Mouse (Mus musculus) embryo, embryonic 11.5 days (tissue): Measurements from ENCODE around the gene Tada2a.

Experiments used
- DNase-seq: peaks from one replicate; pipeline ENCODE4 v3.0.0-alpha.2; 2012; ENCODE audit warnings: low read depth, low spot score

The Tada2a gene

DNA sequence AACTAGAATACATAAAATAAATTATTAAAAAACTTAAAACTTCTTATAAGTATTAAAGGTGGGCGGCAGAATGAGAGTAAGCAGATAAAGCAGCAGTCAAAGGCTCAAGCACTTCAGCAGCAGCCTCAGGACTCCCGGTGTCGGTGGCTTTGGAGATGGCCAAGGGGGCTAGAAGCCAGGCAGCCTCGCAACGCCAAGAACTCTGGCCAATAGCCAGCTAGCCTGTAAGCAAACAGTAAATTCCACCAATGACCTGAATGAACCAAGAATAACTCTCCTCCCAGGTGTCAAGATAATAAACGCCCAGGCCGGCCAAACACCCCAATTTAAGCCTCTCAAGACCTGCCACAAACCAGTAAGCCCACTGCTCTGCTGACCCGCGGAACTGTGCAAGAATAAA, 13.8 kb downstream of the Tada2a start:
- DNase-seq: no peak

DNA sequence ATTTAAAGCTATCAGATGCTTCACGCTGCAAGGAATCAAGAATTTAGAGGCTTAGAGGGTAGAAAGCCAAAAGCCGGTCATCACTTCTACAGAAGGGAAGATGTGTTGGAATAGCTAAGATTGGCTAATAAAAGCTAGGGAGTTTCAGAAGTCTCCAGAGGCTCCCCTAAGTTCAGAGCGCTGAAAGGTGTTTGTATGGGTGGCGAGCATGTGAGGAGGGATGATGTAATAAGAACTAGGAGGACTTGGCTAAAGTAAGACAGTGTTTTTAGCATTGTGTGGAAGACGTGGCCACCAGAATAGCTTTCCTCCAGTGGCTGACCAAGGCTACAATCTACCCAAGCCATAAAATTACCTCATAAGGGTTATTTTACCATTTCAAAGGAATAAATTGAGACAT, 15.8 kb downstream of the Tada2a start:
- DNase-seq: no peak

DNA sequence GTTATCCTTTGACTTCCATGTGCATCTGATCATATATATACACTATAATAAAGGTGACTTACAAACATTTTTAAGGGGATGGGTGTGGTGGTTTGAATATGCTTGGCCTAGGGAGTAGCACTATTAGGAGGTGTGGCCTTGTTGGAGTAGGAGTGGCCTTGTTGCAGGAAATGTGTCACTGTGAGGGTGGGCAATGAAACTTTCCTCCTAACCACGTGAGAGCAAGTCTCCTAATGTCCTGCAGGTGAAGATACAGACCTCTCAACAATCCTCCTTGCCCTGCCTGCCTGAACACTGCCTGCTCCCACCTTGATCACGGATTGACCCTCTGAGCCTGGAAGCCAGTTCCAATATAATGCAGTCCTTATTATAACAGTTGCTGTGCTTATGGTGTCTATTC, 22.3 kb downstream of the Tada2a start:
- no peak for DNase-seq

DNA sequence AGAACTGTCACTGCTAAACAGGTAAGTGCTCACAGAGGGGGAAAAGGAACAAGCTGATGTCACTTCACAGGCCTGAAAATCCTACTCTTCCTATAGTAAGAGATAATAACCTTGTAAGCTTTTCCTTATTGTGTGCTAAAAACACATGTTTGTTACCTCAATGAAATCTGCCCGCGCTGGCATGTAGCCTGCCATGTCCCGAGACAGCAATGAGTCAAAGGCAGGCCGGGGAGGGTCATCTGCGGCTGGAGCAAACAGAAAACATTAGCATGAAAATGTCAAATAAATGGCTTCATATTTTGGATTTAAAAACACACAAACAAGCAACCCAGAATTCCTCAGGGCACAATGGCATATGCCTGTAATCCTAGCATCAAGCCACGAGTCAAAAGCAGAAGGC, 25.4 kb downstream of the Tada2a start:
- no peak for DNase-seq

DNA sequence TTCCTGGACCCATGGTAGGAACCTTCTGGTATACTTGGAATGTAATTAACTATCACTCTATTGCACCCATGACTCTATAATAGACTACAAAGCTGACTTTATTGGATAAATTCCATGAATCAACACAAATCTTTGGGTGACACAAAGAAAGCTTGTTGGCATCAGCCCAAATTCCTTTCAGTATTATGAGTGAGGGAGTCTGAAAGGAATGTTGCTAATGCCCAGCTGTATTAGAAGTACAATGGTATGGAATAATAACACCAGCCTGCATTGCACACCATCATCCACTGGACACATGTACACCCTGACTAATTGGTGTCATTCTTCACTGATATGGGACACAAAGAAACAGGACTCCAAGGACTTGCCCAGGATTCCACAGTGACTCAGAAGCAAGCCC, 28.2 kb downstream of the Tada2a start:
- no peak for DNase-seq

DNA sequence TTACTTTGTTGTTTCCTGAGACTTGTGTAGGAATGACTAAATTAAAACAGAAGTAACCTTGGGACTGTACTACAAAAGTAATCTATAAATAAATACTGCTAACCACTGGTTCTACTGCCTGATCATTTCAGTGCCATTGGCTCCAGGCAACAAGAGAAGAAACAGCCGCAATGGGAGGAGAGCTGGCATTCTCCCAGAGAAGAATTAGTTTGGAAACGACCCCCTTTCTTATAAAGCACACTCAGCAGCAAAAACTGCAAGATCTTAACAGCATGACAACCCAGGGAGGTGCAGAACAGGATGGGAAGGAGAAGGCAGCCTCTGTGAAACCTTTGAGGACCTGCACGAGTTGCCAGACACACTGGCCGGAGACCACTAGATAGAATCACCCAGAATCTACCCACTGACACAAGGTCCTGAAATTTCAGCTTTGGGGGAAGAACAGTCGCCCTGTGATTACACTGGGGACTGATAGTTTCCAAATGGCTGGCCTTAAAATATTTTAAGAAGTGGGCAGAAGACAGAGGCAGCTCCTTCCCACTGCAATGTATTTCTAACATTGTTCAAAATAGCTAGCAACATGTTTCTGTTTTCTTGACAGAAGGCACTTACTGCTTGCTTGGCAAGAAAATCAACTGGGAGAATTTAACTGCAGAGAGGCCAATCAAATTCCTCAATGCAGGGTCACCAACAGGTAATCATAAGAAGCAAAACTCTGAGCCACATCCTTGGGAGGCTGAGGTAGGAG, 32.0 kb downstream of the Tada2a start:
- no peak for DNase-seq

DNA sequence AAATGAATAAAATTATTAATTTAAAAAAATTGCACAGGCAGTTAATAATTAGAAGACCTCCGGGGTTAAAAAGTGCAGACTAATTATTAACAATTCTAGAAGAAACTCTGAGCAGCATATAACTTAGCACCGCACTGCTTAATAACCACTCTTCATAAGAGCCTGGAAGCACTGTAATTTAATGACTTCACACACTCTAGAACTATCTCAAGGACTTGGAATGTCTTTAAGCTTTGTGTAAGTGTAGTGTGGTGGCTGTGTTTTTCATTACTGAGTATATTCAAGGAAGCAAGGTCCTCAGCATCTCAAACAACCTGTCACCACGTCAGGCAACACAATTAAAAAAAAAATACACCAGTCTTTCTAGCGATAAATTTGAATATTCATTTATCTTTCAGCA, 34.3 kb downstream of the Tada2a start:
- no peak for DNase-seq

DNA sequence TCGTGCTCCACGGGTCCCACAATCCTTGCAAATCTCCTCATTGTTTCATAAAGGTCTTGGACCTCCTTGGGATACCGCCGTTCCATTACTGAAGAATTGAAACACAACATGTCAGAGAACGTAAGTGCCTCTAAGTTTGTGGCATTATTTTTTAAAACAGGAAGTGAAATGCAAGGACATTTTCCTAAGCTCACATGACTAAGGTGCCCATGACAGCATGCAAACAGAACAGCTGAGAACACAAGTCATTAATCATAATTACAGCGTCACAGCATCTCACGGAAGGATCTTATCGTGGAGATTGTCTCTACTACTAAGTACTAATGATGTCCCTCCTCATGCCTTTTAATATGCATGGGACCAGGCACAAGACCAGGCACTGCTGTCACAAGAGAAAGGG, 38.8 kb downstream of the Tada2a start:
- no peak for DNase-seq

DNA sequence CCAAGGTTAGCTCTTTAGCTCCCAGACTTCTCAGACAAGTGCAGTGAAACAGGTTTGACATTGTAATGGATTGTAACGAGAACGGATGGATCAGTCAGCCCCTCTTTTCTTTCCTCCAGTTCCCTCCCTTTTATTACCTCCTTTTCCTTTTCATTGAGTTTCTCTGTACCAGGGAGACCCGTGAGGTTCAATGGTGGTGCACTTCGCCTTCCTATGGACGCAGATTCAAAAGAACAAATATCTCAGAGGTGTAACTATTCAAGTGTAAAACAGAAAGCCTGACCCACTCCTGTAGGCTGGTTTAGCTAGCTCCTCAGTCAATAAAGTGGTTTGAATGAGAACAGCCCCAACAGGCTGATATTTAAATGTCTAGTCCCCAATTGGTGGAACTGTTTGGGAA, 47.5 kb downstream of the Tada2a start:
- DNase-seq: no peak

DNA sequence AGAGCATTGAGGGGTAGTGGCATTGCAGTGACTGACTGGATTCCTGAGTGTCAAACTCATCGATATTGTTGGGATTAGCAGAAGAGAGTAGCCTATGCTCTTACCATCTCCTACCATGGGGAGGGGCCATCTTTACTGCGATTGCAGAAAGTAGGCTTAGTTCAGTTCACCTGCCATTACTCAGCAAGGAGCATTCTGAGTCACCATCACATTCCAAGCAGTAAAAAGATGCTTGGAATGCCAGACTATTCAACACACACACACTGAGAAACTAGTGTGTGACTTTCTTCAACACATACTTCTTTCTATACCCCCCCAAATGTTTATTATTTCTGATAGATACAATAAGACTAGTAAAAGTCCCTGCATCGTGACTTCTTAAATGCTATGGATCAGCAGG, 49.1 kb downstream of the Tada2a start:
- no peak for DNase-seq

DNA sequence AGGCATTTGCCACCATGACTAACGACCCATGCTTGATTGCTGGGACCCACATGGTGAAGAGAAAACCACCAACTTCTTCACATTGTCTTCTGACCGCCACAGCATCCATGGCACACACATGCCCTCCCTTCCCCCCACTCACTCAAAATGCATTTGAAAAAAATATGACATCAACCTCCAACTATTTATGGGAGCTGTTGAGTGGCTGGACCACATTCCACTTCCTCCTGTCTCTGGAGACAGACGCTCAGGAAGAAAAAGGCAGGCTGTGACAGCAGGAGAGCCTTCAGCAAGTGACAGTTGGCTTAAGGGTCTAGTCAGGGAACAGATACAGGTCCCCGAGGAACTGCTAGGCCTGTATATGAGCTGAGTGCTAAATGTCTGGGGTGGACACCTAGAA, 49.5 kb downstream of the Tada2a start:
- no peak for DNase-seq

DNA sequence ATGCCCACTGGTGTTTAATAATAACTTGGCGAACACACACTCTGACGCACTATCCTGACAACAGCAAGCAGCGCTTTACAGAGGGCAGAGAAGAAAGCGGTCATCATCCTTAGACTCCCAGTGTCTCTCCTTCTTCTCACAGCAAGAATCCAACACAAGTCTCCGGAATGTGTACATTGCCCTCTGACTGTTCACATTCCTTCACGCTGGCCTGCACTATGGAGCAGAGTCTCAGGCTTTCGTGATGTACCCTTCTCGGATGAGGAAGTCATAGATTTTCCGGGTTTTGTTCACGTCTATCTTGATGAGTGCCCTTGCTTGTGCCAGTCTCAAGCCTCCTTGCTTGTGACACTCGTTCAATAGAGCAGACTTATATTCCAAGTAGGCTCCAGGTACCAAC, 50.0 kb downstream of the Tada2a start:
- DNase-seq: no peak

DNA sequence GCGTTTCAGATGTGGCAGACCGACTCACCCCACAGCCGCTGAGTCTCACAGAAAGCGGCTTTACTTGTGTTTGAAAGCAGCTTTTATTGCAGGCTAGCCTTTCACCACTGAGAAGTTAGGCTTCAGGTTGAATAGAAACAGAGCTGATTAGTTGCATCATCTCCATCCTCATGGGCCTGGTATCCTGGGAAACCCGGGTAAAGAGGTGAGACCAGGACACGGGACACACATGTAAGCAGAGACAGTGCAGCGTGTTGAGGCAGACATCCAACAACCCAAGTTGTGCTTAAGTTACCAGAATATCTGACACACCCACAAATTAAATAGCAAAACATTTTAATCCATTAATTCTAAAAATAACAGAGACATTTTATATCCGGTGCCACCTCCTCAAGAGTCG, 50.8 kb downstream of the Tada2a start:
- DNase-seq: no peak

DNA sequence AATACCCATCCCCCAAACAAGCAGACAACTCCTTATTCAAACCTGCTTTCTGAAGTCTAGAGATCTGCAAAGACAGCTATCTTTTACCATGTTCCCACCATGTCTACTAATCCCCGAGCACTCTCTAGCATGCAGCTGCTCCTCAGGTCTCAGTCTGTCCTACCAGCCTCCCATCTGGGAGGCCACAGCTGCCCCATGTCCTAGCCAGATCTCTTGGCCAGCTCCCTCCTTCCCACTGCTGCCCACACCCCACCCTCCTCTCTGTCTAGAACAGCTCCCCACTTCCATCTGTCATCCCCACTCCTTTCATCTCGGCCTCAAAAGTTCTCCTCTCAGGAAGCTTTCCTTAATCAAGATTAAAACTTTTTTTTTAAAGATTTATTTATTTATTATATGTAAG, 52.4 kb downstream of the Tada2a start:
- DNase-seq: no peak

DNA sequence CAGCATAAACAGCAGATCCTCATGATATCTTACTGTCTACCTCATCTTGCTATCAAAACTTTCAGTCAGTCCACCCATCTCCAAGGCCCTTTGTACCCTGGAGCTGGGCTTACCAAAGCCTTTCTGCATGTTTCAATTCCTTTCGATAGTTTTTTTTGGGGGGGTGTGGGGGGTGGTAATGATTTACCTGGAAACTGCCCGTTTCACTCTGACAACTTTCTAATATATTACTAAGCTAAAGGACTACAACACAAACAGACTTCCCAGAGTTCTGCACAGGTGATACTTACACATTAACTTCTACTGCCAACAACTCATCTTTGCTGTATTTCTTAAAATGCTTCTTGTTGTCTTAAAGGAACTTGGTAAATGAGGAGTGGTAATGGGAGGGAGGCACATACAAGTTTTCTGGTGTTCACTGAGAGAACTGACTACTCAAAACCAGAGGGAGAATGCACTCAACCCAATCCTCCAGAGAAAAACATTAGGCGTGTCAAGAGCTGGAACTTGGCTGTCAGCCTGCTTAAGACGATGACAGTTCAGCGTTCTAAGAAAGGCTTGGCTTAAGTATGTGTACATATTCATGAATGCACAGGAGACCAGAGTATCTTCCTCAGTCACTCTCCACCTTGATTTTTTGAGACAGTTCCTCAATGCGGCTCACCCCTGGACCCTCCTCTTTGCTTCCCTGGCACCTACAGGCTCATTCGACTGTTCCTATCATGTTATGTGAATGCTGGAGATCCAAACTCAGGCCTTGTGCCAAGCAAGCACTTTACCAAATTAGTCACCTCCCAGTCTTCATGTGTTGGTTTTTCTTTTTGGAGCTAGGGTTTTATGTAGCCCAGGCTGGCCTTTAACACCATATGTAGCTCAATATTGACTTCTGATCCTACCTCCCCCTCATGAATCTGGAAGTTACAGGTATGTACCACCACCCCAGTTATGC, 55.3 kb downstream of the Tada2a start:
- DNase-seq: no peak

DNA sequence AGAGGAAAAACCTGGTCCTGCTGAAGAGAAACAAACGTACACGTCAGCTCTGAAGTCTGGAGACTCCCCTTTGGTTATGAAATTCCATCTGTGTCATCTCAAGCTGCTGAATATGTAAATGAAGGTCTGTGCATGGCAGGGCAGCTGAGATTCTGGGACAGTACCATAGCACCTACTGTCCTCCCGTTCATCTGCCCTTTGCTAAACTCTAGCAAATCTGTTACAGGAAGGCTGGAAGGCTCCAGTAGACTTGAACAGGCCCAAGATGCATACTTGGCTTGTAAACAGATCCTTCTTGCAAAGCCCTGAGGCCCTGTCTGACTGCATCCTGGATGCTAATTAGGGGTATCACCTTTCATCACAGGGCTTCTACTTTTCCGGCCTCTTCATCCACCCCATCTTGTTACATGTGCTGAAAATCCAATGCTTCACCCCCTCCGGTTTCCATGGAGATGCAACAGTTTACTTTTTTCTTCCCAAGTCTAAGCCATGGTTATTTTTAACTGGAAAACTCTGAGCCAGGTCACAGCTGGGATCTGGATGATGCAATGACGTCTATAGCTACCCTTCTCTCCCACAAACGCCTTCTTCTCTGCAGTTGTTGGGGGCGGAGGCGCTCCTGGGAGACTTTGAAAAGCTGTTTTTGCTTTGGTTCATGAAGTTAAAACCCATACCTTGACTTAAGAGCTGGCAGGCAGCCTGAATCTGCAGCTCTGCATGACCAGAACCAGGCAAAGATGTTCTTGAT, 56.3 kb downstream of the Tada2a start:
- no peak for DNase-seq

DNA sequence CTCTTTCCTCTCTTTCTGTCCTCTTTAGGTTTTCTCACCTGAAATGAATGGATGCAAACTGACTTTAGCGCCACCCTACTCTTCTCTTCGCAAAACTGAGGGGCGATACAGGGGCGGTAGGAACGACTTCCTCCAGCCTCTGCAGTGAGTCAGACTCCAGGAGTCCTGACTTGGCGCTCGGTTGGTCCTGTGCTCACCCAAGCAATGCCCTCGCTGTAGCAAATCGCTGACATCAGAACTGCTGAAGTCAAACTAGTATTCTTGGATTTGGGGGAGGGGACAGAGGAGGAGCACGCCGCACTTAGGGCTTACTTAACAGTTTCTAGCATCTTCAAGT, 60.4 kb downstream of the Tada2a start, which contains the start of gene Dusp14:
Dusp14 (minus strand) TSS at position 228 of the 337 bp plus-strand sequence.
- no peak for DNase-seq

DNA sequence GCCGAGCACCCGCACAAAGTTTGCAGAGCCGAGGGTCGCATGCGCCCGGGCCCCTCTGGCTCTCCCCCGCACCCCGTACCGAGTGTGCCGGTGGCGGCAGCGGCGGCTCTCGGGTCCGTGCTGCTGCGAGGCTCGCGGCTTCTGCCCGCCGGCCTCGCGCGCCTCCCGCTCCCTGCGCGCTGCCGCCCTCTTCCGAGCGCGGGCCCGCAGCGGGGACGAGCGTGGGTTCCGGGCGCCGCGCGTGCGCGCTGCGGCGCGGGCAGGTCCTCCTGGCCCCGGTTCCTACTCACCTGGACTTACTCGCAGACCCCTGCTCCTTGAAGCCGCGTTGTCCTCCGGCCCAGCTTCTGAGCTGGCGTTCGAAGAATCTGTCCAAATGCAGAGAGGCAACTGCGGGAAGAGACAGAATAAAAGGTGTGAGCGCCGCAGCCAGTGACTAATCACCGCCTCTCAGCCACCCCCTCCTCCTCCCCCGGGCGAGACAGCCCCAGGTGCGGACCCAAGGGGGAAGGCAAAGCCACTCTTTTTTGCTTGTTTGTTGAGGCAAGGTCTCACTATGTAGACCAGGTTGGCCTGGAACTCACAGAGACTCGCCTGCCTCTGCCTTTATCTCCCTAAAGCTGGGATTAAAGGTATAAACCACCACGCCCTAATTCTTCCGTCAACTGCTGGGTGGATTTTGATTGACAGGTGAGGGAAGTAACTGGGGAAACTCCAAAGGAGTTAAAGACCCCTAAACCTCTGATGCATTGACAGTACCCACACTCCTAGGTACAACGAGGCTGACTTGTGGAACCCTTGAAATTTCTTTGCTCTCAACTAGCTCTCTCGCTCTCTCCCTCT, 61.0 kb downstream of the Tada2a start:
- peak; percentile 51 for DNase-seq

DNA sequence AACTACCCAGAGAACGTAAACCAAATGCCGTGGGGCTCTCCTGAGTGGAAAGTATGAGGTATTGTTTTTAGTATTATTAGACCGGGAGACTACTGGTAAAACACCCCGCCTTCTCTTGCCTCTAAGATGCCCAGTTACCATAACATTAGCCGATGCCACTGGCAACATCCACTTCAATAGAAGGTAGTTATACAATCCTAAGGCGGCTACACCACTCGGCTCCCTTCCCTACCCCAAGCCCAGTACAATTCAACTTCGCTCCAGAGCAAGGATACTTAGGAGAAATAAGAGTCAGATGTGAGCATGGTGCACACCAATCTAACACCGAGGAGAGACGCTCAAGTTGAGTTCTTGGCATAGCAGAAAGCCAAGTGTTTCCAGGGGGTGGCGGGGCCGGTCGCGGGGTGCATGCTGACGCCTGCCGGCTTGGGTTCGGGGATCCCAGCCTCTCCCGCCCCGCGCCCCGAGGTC, 61.6 kb downstream of the Tada2a start:
- DNase-seq: no peak

DNA sequence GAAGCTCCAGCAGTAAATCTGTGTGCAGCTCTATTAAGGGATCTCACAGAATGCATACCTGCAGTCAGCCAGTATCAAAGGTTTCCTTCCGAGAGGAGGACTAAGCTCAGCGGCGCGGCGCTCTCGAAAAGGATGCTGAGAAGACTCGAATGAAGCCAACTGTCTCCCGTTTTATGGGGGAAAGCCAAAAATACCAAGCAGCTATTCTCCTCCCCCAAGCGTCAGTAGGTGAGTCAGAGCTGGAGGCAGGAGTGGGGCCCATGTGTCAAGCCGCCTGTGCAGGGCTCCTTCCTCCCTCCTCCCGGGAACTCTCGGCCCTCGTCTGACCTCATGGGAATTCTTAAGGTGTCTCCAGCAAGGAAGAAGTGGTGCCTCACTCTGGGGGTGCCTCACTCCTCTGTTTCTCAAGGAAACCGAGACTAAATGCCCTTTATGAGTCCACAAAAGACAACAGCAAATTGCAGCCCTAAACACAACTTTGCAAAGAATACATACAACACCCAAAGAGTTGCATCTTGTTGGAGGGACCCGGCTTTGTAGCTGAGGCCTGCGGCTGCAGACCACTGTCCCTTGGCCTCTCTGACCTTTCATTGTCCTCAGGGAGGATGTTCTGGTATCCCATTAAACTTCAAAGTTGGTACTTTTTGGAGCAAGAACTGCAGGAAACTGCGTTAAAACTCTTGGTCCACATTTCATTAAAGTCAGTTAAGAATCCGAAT, 62.3 kb downstream of the Tada2a start:
- DNase-seq: no peak

DNA sequence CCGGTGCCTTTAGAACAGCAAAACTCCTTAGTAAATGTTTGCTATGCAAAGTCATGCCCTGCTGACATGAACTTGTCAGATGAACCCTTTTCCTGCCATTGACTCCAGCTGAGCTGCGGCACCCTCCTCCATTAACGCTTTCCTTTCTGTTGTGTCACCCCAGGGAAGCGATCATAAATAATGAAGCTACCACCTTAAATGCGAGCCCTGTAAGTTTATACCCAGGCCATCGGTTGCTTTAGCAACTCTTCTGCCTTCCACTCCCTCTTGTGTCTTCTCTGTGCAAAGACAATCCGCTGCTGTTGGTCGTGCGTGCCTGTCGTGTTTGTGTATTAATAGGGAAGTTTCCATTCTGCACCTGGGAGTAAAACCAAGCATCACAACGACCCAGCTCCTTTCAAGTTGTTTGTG, 63.3 kb downstream of the Tada2a start:
- no peak for DNase-seq
